Mouse (Mus musculus) frontal cortex, adult 2 months (tissue): ENCODE measurements around the gene Cox19. TPM values are rescaled to one million over a fixed set of nuclear protein-coding genes. Genes with fewer than 3 reads are reported as not detected.
"Not testable (repeated sequence)": the region's sequence is repeated elsewhere in the genome, so short reads cannot be mapped to it uniquely, and the experiment has no call there.

ENCODE experiments used
- DNase-seq, 2 experiments: peaks; one replicate each; pipeline ENCODE4 v3.0.0; 2022; ENCODE audit warnings: low spot score in 1 of 2; ENCODE audit errors: extremely low spot score in 1 of 2
- polyA plus RNA-seq: library from polyadenylated mRNA; depleted of rRNA; stranded (reverse); fragments of >200 nt; gene quantifications from 2 replicates; pipeline ENCODE4 v1.2.3, GENCODE M21; 2012

Cox19 gene
- polyA plus RNA-seq, 1 experiment = 93.5 TPM

DNA sequence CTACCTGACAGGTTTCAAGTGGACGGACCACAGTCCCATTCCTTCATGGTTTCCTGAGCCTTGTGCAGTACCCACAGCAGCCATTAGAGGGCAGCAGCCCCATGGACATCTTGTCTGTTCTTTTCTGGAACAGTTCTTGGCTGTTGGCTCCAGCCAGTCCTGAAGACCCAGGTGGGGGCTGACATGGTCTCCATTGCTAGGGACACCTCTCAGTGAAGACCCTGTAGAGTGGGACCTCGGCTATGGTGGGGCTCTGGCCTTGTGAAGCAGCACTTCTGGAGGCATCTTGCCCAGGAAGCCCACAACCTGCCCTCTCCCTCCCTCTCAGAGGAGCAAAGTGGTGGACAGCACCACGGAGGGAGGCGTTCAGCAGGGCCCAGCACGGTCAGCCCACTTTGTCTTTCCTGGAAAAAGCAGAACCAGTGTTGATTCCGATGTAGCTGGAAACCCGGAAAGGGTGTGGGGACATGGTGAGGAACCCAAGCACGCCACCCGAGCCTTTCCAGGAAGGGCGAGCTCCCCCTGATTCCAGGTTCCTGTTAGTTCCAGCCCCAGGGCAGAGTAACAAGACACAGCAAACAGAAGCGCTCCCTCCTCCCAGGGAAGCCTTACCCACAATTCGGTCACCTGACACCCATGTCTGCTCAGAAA is 13.2 kb upstream of the Cox19 start:
- DNase-seq = peak; percentile 78 to 97

GRCm38 (mm10) chr5:139363858-139364257 is 12.6 kb upstream of the Cox19 start:
- DNase-seq = no peak

GRCm38 (mm10) chr5:139359244-139359643 is 8.0 kb upstream of the Cox19 start:
- no peak for DNase-seq

DNA sequence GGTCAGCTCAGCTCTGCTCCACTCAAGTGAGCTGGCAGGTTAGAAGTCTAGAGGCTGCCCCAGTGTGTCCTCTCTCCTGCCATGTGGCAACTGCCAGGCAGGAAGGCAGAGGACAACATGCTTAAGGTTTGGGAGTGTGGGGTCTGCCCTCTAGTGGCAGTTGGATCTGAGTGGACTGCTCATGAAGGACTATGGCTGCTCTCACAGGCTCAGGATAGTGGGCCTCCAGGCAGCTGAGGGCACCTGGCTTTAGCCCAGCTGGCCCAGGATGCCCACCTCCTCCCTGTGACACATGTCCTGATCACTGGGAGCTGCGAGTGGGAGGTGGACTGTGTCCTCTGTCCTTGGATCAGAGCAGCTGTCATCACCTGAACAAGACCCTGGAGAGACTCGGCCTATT is 7.4 kb upstream of the Cox19 start:
- no peak for DNase-seq

GRCm38 (mm10) chr5:139355235-139355772 is 4.1 kb upstream of the Cox19 start:
- DNase-seq = peak in 1 of 2 experiments; percentile 92

- no peak for DNase-seq
Measured at GRCm38 (mm10) chr5:139353946-139354345, 2.7 kb upstream of the Cox19 start.

GRCm38 (mm10) chr5:139353496-139353895 is 2.3 kb upstream of the Cox19 start:
- DNase-seq = no peak

DNA sequence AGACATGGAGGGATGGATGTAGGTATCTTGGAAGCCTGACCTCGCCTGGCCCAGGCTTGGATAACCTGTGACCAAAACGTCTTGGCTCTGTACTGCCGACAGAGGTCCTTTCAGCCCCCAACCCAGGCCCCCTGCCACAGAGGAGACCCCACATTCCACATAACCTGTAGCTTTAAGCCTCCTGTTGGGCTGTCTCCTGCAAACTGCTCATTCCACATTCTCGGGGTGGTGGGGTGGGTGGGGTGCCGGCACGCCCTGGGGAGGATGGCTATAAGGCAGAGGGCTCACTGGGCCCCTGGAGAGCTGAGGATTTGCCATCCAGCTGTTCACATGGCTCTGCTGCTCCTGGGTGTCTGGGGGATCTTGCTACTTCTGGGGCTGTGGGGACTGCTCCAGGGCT is 1.1 kb upstream of the Cox19 start, which contains the start of gene Cyp2w1:
TSS of gene Cyp2w1 (plus strand) at position 301 of the 400 bp plus-strand sequence.
- DNase-seq = no peak

DNA sequence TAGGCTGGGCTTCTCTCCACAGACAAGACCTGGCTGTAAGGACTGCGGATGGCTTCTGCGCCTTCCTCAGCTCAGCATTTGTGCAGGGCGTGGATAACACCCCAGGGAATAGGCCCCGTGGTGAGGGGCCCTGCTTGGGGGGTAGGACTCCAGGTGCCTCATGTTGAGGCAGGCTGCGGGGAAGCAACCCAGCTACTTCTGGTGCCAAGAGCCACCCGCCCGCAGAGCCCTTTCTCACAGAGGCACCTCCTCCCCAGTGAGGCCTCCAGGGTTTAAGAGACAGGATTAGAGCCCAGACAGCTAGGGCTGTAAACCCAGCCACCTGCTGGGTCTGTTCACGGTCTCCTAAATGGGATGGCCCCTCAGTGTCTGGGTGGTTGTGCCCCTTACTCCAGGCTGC is 410 bp upstream of the Cox19 start:
- DNase-seq = no peak

GRCm38 (mm10) chr5:139349713-139350112 is 1.5 kb downstream of the Cox19 start:
- no peak for DNase-seq

DNA sequence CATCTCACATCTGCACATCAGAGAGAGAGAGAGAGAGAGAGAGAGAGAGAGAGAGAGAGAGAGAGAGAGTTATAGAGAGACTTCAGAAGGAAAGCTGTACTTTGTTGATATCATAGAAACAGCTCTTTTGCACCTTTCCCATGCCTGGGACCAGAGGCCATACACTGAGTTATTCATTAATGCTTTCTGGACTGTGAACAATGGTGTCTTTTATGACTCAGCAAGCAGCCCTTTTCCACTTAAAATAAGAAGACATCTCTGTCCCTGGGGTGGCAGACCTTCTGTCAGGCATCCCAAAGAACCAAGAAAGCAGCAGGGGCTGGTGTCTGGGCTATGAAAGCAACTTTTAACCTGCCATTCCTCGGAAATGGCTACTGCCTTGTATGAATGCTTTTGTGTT is 4.0 kb downstream of the Cox19 start:
- no peak for DNase-seq

GRCm38 (mm10) chr5:139345364-139345714 is 5.9 kb downstream of the Cox19 start:
- no peak for DNase-seq

DNA sequence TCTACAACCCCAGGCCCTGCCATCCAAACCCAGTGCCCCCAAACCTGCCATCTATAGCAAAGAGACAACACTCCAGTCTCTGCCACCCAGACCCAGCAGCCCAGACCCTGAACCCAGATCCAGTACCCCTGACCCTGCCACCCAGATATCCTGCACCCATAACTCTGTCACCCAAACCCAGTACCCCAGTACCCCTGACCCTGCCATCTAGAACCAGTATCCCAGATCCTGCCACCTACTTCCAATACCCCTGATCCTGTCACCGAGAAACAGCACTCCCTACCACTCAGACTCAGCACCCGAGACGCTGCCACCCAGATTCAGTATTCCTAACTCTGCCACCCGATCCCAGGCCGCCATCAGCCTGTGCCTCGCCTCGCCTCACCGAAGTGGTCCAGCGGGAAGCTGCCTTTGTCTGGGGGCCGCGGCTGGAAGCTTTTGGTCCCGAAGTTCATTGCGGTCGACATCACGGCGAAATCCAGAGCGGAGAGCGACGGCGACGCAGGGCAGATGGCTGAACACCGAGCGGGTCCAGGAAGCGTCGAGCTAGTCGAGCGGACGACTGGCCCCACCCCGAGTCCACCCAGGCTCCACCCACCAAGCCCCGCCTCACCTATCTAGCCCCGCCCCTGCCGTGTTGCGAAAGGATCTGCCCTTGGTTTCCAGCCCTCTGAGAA is 6.4 kb downstream of the Cox19 start:
- DNase-seq = peak; percentile 81 to 92

- DNase-seq = peak in 1 of 2 experiments; percentile 82
Measured at GRCm38 (mm10) chr5:139344021-139344686, 7.1 kb downstream of the Cox19 start.

DNA sequence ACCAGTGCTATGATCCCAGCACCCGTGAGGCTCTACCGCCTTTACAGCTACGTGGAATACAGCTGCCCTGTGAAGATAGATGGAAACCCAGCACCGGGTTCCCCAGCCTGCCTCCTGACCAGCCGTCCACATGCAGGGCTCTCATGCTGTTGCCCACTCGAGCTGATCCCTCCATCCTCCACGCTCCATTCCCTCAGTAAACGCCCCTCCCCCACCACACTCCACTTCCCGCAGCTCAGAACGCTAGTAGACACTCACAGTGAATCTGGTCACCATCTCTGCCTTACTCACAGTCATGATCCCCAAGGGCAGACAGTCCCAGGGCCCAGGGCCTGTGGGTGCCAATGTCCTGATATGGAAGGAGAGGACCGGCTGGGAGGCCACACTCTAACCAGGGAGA is 12.3 kb downstream of the Cox19 start:
- DNase-seq = no peak

GRCm38 (mm10) chr5:139338403-139338802 is 12.8 kb downstream of the Cox19 start:
- DNase-seq = no peak

DNA sequence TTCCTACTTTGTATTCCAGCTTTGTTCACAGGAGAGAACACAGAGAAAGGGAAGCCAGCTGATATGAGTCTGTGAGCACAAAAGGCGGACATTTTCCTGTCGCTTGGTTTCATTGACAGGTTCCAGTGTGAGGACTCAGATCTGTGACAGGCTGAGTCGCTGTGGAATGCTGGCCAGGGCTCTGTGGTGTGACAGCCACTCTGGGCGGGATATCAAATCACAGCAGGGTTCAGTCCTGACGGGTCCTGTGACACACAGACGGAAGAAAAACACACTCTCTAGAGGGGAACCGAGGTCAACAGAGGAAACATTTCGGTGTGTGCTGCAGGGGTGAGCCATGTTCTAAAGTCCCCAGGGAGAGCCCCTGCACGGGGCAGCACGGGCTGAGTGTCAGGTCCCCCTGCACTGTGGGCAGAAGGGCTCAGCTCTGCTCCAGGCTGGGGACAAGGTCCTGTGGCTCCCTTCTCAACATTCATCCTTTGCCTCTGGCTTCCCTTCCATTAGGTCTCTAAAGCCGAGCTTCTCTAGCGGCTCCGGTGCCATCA is 13.3 kb downstream of the Cox19 start:
- no peak for DNase-seq

DNA sequence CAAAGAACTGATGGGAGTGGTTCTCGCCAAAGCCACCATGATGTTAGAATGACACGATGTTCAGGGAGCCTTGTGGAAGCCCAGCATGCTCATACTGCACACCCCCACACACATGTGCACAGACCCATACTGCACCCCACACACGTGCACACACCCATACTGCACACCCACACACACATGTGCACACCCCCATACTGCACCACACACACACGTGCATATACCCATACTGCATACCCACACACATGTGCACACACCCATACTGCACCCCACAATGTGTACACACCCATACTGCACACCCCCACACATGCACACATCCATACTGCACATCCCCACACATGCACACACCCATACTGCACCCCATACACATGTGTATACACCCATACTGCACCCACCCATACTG is 15.6 kb downstream of the Cox19 start:
- DNase-seq = no peak

GRCm38 (mm10) chr5:139334394-139334793 is 16.8 kb downstream of the Cox19 start:
- not testable (repeated sequence) for DNase-seq

DNA sequence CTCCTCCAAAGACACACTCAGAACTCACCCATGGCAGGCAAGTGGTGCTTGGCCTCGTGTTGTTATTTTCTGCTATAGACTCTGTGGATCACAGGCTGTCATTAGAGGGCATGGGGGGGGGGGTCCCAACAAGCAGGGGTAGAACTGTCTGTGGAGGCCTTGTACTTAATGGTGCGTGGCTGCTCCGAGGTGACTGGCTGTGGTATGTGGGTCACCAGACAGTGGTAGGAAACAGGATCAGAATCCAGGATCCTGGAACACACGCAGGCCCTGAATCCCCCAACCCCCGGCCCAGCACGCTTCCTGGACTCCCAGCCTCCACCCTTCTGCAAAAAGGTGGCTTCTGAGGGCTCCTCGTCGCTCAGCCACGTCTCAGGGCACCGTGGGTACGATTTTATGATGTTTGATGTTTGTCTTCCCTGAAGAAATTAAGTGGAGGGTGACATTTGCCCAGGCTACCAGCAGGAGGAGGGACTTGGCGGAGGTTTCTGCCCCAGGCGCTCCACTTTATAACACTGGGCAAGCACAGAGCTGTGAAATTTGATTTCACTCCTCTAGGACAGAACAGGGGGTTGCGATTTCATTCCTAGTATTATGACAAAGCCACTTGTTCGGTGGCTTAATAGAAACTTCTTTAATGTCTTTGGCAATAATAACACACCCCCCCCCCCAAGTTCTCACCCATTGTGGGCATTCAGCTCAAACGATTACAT is 17.8 kb downstream of the Cox19 start:
- no peak for DNase-seq
